Mouse (Mus musculus) MEL (cell line): ENCODE results near the gene Fat2. TPM values are rescaled to one million over a fixed set of nuclear protein-coding genes. Genes with fewer than 3 reads are reported as not detected.

Experiments
- DNase-seq: peaks from one replicate; pipeline ENCODE4 v3.0.0; 2011; ENCODE audit warnings: low read depth, low spot score
- H3K27ac ChIP-seq: 2 replicates; pipeline ENCODE4 v1.5.1; 2012; ENCODE audit warnings: low read depth, mild to moderate bottlenecking, control low read depth, low read length, moderate library complexity; ENCODE audit not compliant: control insufficient read depth
- H3K27me3 ChIP-seq, 2 experiments: fragments of 150-350 bp in 1 of 2; sonication (generic) in 1 of 2; 2 replicates each; pipeline ENCODE4 v1.6.1; 2012; ENCODE audit warnings: low read length in 2 of 2, mild to moderate bottlenecking in 2 of 2, improper control_type of control experiment in 1 of 2, moderate library complexity in 1 of 2; ENCODE audit not compliant: insufficient read depth in 2 of 2, control insufficient read depth in 1 of 2
- H3K36me3 ChIP-seq, 2 experiments: 2 replicates each; pipeline ENCODE4 v1.6.1; 2012 to 2014; ENCODE audit warnings: low read length in 2 of 2, improper control_type of control experiment in 1 of 2, inconsistent platforms in 1 of 2, mild to moderate bottlenecking in 1 of 2; ENCODE audit not compliant: insufficient read depth in 2 of 2, control insufficient read depth in 1 of 2
- H3K4me1 ChIP-seq, 2 experiments: fragments of 150-350 bp in 1 of 2; sonication (generic) in 1 of 2; 2 replicates each; pipeline ENCODE4 v1.6.1; 2012; ENCODE audit warnings: low read length in 2 of 2, improper control_type of control experiment in 1 of 2, mild to moderate bottlenecking in 1 of 2; ENCODE audit not compliant: insufficient read depth in 2 of 2, control insufficient read depth in 1 of 2
- H3K4me3 ChIP-seq, 2 experiments: fragments of 150-350 bp in 1 of 2; sonication (generic) in 1 of 2; 2 replicates each; pipeline ENCODE4 v1.5.1; 2012; ENCODE audit warnings: low read depth in 2 of 2, low read length in 2 of 2, mild to moderate bottlenecking in 2 of 2, moderate library complexity in 2 of 2, control low read depth in 1 of 2, improper control_type of control experiment in 1 of 2; ENCODE audit not compliant: control insufficient read depth in 1 of 2, insufficient read depth in 1 of 2
- H3K79me2 ChIP-seq: 2 replicates; pipeline ENCODE4 v1.6.1; 2012; ENCODE audit warnings: mild to moderate bottlenecking, low read length, moderate library complexity; ENCODE audit not compliant: control insufficient read depth, poor library complexity, insufficient read depth
- H3K9ac ChIP-seq: 2 replicates; pipeline ENCODE4 v1.6.1; 2012; ENCODE audit warnings: low read depth, mild to moderate bottlenecking, control low read depth, low read length, moderate library complexity; ENCODE audit not compliant: control insufficient read depth, poor library complexity, severe bottlenecking
- H3K9me3 ChIP-seq: fragments of 150-350 bp; sonication (generic); replicated peaks from 2 replicates; pipeline ENCODE4 v1.6.1; 2012; ENCODE audit warnings: mild to moderate bottlenecking, low read length, improper control_type of control experiment, moderate library complexity; ENCODE audit not compliant: insufficient read depth
- CTCF ChIP-seq, 3 experiments: IDR thresholded peaks in 2 of 3; conservative IDR thresholded peaks in 1 of 3; 2 replicates each; pipeline ENCODE4 v1.5.1; 2011 to 2012; ENCODE audit warnings: low read length in 3 of 3, low read depth in 2 of 3, mild to moderate bottlenecking in 2 of 3, improper control_type of control experiment in 1 of 3, inconsistent platforms in 1 of 3, mixed read lengths in 1 of 3, moderate library complexity in 1 of 3; ENCODE audit not compliant: control insufficient read depth in 1 of 3, insufficient read depth in 1 of 3, poor library complexity in 1 of 3, severe bottlenecking in 1 of 3
- E2F4 ChIP-seq: IDR thresholded peaks from 2 replicates; pipeline ENCODE4 v1.6.1; 2011; ENCODE audit warnings: low read depth, low read length, improper control_type of control experiment, borderline replicate concordance
- EP300 ChIP-seq, 2 experiments: IDR thresholded peaks; 2 replicates each; pipeline ENCODE4 v1.6.1; 2011; ENCODE audit warnings: improper control_type of control experiment in 2 of 2, low read length in 2 of 2, low read depth in 1 of 2, mild to moderate bottlenecking in 1 of 2
- ETS1 ChIP-seq: IDR thresholded peaks from 2 replicates; pipeline ENCODE4 v1.6.1; 2012; ENCODE audit warnings: low read depth, mild to moderate bottlenecking, inconsistent platforms, low read length, improper control_type of control experiment, moderate library complexity
- GABPA ChIP-seq: IDR thresholded peaks from 2 replicates; pipeline ENCODE4 v1.6.1; 2012; ENCODE audit warnings: low read depth, mild to moderate bottlenecking, inconsistent platforms, low read length, improper control_type of control experiment, moderate library complexity
- HCFC1 ChIP-seq: IDR thresholded peaks from 2 replicates; pipeline ENCODE4 v1.6.1; 2012; ENCODE audit warnings: low read depth, mild to moderate bottlenecking, inconsistent platforms, low read length, improper control_type of control experiment, moderate library complexity
- JUND ChIP-seq: IDR thresholded peaks from 2 replicates; pipeline ENCODE4 v1.6.1; 2011; ENCODE audit warnings: low read depth, mild to moderate bottlenecking, improper control_type of control experiment, low read length
- KAT2A ChIP-seq: conservative IDR thresholded peaks from 2 replicates; pipeline ENCODE4 v1.6.1; 2012; ENCODE audit warnings: low read depth, low read length, improper control_type of control experiment, inconsistent platforms
- MAFK ChIP-seq: IDR thresholded peaks from 2 replicates; pipeline ENCODE4 v1.6.1; 2011; ENCODE audit warnings: low read depth, mild to moderate bottlenecking, low read length, improper control_type of control experiment, borderline replicate concordance
- NELFE ChIP-seq: IDR thresholded peaks from 2 replicates; pipeline ENCODE4 v1.6.1; 2011; ENCODE audit warnings: low read depth, low read length, improper control_type of control experiment
- NRF1 ChIP-seq: IDR thresholded peaks from 2 replicates; pipeline ENCODE4 v1.6.1; 2014; ENCODE audit warnings: low read depth, mild to moderate bottlenecking, inconsistent platforms, low read length, improper control_type of control experiment, moderate library complexity; ENCODE audit not compliant: poor library complexity, insufficient read depth, severe bottlenecking
- POLR2AphosphoS2 ChIP-seq: IDR thresholded peaks from 2 replicates; pipeline ENCODE4 v1.6.1; 2011; ENCODE audit warnings: low read length, improper control_type of control experiment
- POLR2AphosphoS5 ChIP-seq: IDR thresholded peaks from 2 replicates; pipeline ENCODE4 v1.6.1; 2012; ENCODE audit warnings: low read depth, borderline replicate concordance, mild to moderate bottlenecking, inconsistent platforms, low read length, moderate library complexity, mixed read lengths
- RAD21 ChIP-seq: IDR thresholded peaks from 2 replicates; pipeline ENCODE4 v1.6.1; 2011; ENCODE audit warnings: mild to moderate bottlenecking, low read depth, low read length, improper control_type of control experiment
- SMC3 ChIP-seq: IDR thresholded peaks from 2 replicates; pipeline ENCODE4 v1.6.1; 2011; ENCODE audit warnings: low read depth, low read length, improper control_type of control experiment
- TCF12 ChIP-seq: IDR thresholded peaks from 2 replicates; pipeline ENCODE4 v1.6.1; 2014; ENCODE audit warnings: low read depth, mild to moderate bottlenecking, inconsistent platforms, low read length, improper control_type of control experiment, moderate library complexity
- USF1 ChIP-seq: IDR thresholded peaks from 2 replicates; pipeline ENCODE4 v1.6.1; 2014; ENCODE audit warnings: low read depth, mild to moderate bottlenecking, inconsistent platforms, low read length, improper control_type of control experiment, moderate library complexity
- ZKSCAN1 ChIP-seq: IDR thresholded peaks from 2 replicates; pipeline ENCODE4 v1.6.1; 2012; ENCODE audit warnings: low read depth, mild to moderate bottlenecking, inconsistent platforms, low read length, improper control_type of control experiment, moderate library complexity
- ZMIZ1 ChIP-seq: IDR thresholded peaks from 2 replicates; pipeline ENCODE4 v1.6.1; 2012; ENCODE audit warnings: low read depth, mild to moderate bottlenecking, inconsistent platforms, low read length, improper control_type of control experiment, moderate library complexity
- polyA plus RNA-seq, 2 experiments: library from polyadenylated mRNA; stranded (reverse) in 1 of 2; unstranded in 1 of 2; fragments of >175 nt in 1 of 2; fragments of >200 nt in 1 of 2; gene quantifications; 2 replicates each; pipeline versions ENCODE4 v1.2.1 to v1.2.4; 2012; ENCODE audit warnings: low replicate concordance in 2 of 2, low read depth in 1 of 2; ENCODE audit not compliant: insufficient read length in 2 of 2, insufficient read depth in 1 of 2, missing spikeins in 1 of 2
- total RNA-seq: library from RNA; depleted of rRNA; stranded (reverse); fragments of 300-350 nt; gene quantifications from 2 replicates; pipeline ENCODE4 v1.2.3, GENCODE M21; 2012

Gene Fat2
- total and polyA plus RNA-seq, 3 experiments = under 0.01 to 0.01 TPM; not detected in 1

DNA sequence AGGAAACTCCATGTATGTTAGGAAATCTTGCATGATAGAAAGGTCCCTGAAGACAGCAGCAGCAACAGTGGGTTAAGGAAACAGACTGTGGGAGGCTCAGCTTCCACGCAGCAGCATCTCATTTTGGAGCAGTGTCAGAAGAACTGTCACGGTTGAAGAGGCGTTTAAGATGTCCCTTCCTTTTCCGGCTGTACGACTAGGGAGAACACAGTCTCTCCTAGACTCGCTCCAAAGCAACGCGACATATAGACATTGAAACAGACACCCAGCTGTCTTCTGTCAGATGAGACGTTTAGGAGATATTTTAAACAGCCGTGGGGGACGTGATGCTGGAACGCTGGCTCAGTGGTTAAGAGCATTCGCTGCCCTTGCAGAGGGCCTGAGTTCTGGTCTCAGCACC, 119.5 kb downstream of the Fat2 start:
- H3K36me3 ChIP-seq = peaks cover 0 to 5% of the 10 kb centered on the region in 2 experiments; a peak in 1 of 4 replicates
- TF ChIP-seq NELFE (no peak), SMC3 (no peak), NRF1 (no peak), HCFC1 (no peak)
- TF ChIP-seq, all 39 proteins: peak for 0
- no peak overlapping the region for H3K27ac ChIP-seq

DNA sequence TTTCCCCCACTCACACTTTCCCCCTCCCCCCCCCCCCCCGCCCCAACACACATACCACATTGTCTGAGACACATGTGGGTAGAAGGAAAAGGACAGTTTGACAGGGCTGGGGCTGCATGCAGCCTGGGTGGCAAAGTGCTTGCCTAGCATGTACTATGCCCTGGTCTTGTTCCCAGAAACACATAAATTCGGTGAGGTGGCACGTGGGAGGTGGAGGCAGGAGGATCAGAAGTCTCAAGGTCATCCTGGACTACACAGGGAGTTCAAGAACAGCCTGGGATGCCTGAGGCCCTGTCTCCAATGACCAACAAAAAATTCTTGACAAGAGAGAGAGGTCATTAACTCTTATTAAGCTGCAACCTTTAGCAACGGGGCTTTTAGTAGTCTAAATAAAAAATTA, 120.3 kb downstream of the Fat2 start:
- Histone ChIP-seq H3K36me3 (peaks cover 0 to 5% of the 10 kb centered on the region in 2 experiments; a peak in 1 of 4 replicates), H3K4me3 (no peak overlapping the region), H3K27me3 (no peaks in the 10 kb centered on the region), H3K9me3 (no peaks in the 10 kb centered on the region), H3K4me1 (peaks cover 0 to 4% of the 10 kb centered on the region in 2 experiments; a peak in 1 of 4 replicates), H3K27ac (no peak overlapping the region), H3K79me2 (no peaks in the 10 kb centered on the region), H3K9ac (no peak overlapping the region)
- no peak for TF ChIP-seq GABPA
- TF ChIP-seq ETS1 = no peak
- no peak for TF ChIP-seq EP300 (IDR thresholded peaks at IDR 0.05; ENCODE audit: low read depth in 1 of 2, low read length in 2 of 2)
- DNase-seq = no peak

More for the DNA sequence above, 119.5 kb downstream of the Fat2 start:
- Histone ChIP-seq H3K4me1 (peaks cover 0 to 4% of the 10 kb centered on the region in 2 experiments; a peak in 1 of 4 replicates), H3K9ac (no peak overlapping the region), H3K27me3 (no peaks in the 10 kb centered on the region), H3K79me2 (no peaks in the 10 kb centered on the region), H3K4me3 (no peak overlapping the region), H3K9me3 (no peaks in the 10 kb centered on the region)
- no peak for DNase-seq

DNA sequence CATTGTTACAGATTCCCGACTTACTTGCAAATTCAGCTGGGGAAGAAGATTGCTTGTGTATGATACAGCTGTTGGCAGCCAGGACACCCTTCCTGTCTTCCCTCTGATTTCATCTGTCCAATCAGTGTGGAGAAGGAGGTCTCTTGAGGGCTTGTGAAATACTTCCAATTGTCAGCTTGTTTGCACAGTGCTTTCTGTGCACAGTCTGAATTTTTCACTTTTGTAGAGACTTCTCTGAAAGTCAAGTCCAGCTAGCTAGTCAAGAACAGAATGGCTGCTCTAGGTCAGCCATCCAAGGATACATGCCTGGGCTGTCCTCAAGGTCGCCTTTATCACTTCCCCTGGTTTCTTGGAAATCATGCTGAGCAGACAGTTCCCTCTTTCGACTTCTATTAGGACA, 121.4 kb downstream of the Fat2 start:
- H3K36me3 ChIP-seq = peaks cover 0 to 5% of the 10 kb centered on the region in 2 experiments; a peak in 1 of 4 replicates
- TF ChIP-seq POLR2AphosphoS2 = no peak
- TF ChIP-seq USF1 = no peak
- TF ChIP-seq RAD21 = no peak
- no peak for TF ChIP-seq JUND
- no peak for TF ChIP-seq MAFK
- no peak for TF ChIP-seq NRF1
- no peak for TF ChIP-seq POLR2AphosphoS5
- no peak for TF ChIP-seq E2F4
- TF ChIP-seq ZKSCAN1 = no peak
- TF ChIP-seq KAT2A = no peak
- TF ChIP-seq TCF12 = no peak
- no peak for TF ChIP-seq CTCF (IDR thresholded peaks at IDR 0.05 in 2 of 3, conservative IDR thresholded peaks at IDR 0.05 in 1 of 3; ENCODE audit: control insufficient read depth in 1 of 3, insufficient read depth in 1 of 3, low read depth in 2 of 3, low read length in 3 of 3, poor library complexity in 1 of 3, severe bottlenecking in 1 of 3)
- TF ChIP-seq ZMIZ1 = no peak
- no peak for TF ChIP-seq NELFE
- TF ChIP-seq, all 39 proteins: peak for 0
- peaks cover 0 to 4% of the 10 kb centered on the region in 2 experiments; a peak in 2 of 4 replicates for H3K4me1 ChIP-seq
- no peak for DNase-seq
- no peak overlapping the region for H3K4me3 ChIP-seq
- no peak overlapping the region for H3K27ac ChIP-seq
- H3K9ac ChIP-seq = no peak overlapping the region
- no peaks in the 10 kb centered on the region for H3K27me3 ChIP-seq
- H3K9me3 ChIP-seq = no peaks in the 10 kb centered on the region
- H3K79me2 ChIP-seq = no peaks in the 10 kb centered on the region
